Mouse (Mus musculus): ENCODE measurements around the gene B4galt5. TPM values are rescaled to one million over a fixed set of nuclear protein-coding genes. Genes with fewer than 3 reads are reported as not detected.
A peak's percentile ranks its signal among the peaks of the same experiment; 100 is the strongest.

Gene B4galt5
- polyA plus RNA-seq, 1 experiment: 37.5 TPM

GRCm38 (mm10) chr2:167309286-167309685 is 39.7 kb downstream of the B4galt5 start:
- 90% methylated on average over 12 of the region's 12 CpGs for WGBS
- DNase-seq (ENCODE audit: low read depth, low spot score): no peak

GRCm38 (mm10) chr2:167307716-167308115 is 41.3 kb downstream of the B4galt5 start:
- 74% methylated on average over 12 of the region's 12 CpGs for WGBS
- no peak for DNase-seq (ENCODE audit: low read depth, low spot score)

- WGBS: 81% methylated on average over 15 of the region's 15 CpGs
- no peak for DNase-seq (ENCODE audit: low read depth, low spot score)
Observed at GRCm38 (mm10) chr2:167306626-167307541, 42.1 kb downstream of the B4galt5 start.

- no peak for DNase-seq (ENCODE audit: low read depth, low spot score)
Observed at GRCm38 (mm10) chr2:167306273-167306594, 42.7 kb downstream of the B4galt5 start.

GRCm38 (mm10) chr2:167305382-167306272 is 43.4 kb downstream of the B4galt5 start:
- no peak for DNase-seq (ENCODE audit: low read depth, low spot score)
- 93% methylated on average over 12 of the region's 13 CpGs for WGBS

More at GRCm38 (mm10) chr2:167306273-167306594, 42.7 kb downstream of the B4galt5 start:
- WGBS: 85% methylated on average over 4 of the region's 4 CpGs

GRCm38 (mm10) chr2:167304651-167305381 is 44.2 kb downstream of the B4galt5 start:
- DNase-seq (ENCODE audit: low read depth, low spot score): no peak
- 91% methylated on average over 16 of the region's 16 CpGs for WGBS

- WGBS: 97% methylated on average over 6 of the region's 6 CpGs
Observed at GRCm38 (mm10) chr2:167303806-167304205, 45.2 kb downstream of the B4galt5 start.

GRCm38 (mm10) chr2:167303196-167303595 is 45.8 kb downstream of the B4galt5 start:
- no peak for DNase-seq (ENCODE audit: low read depth, low spot score)
- WGBS: 66% methylated on average over 8 of the region's 8 CpGs

More at GRCm38 (mm10) chr2:167303806-167304205, 45.2 kb downstream of the B4galt5 start:
- no peak for DNase-seq (ENCODE audit: low read depth, low spot score)

GRCm38 (mm10) chr2:167302641-167303040 is 46.3 kb downstream of the B4galt5 start:
- 77% methylated on average over 1 of the region's 1 CpGs for WGBS
- no peak for DNase-seq (ENCODE audit: low read depth, low spot score)

GRCm38 (mm10) chr2:167302031-167302430 is 47.0 kb downstream of the B4galt5 start:
- no peak for DNase-seq (ENCODE audit: low read depth, low spot score)
- WGBS: 92% methylated on average over 12 of the region's 12 CpGs

- WGBS: 97% methylated on average over 7 of the region's 7 CpGs
- DNase-seq (ENCODE audit: low read depth, low spot score): no peak
Observed at GRCm38 (mm10) chr2:167301601-167302000, 47.4 kb downstream of the B4galt5 start.

GRCm38 (mm10) chr2:167300943-167301497 is 48.0 kb downstream of the B4galt5 start:
- DNase-seq (ENCODE audit: low read depth, low spot score): no peak
- 89% methylated on average over 21 of the region's 21 CpGs for WGBS

- WGBS: 46% methylated on average over 6 of the region's 6 CpGs
- DNase-seq (ENCODE audit: low read depth, low spot score): no peak
Observed at GRCm38 (mm10) chr2:167299861-167300667, 48.9 kb downstream of the B4galt5 start.

GRCm38 (mm10) chr2:167298729-167299705 is 50.0 kb downstream of the B4galt5 start:
- DNase-seq (ENCODE audit: low read depth, low spot score): peak; percentile 75

GRCm38 (mm10) chr2:167297985-167298384 is 51.0 kb downstream of the B4galt5 start:
- no peak for DNase-seq (ENCODE audit: low read depth, low spot score)
- 94% methylated on average over 11 of the region's 11 CpGs for WGBS

More at GRCm38 (mm10) chr2:167298729-167299705, 50.0 kb downstream of the B4galt5 start:
- WGBS: 55% methylated on average over 27 of the region's 27 CpGs

- 83% methylated on average over 15 of the region's 15 CpGs for WGBS
- no peak for DNase-seq (ENCODE audit: low read depth, low spot score)
Observed at GRCm38 (mm10) chr2:167294926-167295325, 54.1 kb downstream of the B4galt5 start.

- WGBS: 86% methylated on average over 7 of the region's 7 CpGs
- no peak for DNase-seq (ENCODE audit: low read depth, low spot score)
Observed at GRCm38 (mm10) chr2:167294216-167294615, 54.8 kb downstream of the B4galt5 start.
